Mouse (Mus musculus): ENCODE measurements around the gene Ascl3. TPM values are rescaled to one million over a fixed set of nuclear protein-coding genes. Genes with fewer than 3 reads are reported as not detected.

Ascl3 gene
- polyA plus RNA-seq, 1 experiment from 2014 or later, result 0.60 TPM

Other genes starting within 250 kb of the Ascl3 start
- 0.03 and 0.13 TPM in 2 replicates for gene Trim66, start 223.6 kb downstream of the Ascl3 start, polyA plus RNA-seq (2015; fragmentation: Nextera tagmentation; extraction: Ambion mirVana)
- 126 and 134 TPM in 2 replicates for gene Rpl27a, start 212.6 kb downstream of the Ascl3 start, polyA plus RNA-seq (2015; fragmentation: Nextera tagmentation; extraction: Ambion mirVana)
- 72.2 and 77.5 TPM in 2 replicates for gene St5, start 28.1 kb downstream of the Ascl3 start, polyA plus RNA-seq (2015; fragmentation: Nextera tagmentation; extraction: Ambion mirVana)
- gene Akip1, start 28.0 kb downstream of the Ascl3 start, polyA plus RNA-seq (2015; fragmentation: Nextera tagmentation; extraction: Ambion mirVana), result 44.0 and 45.7 TPM in 2 replicates
- 8.9 and 10.1 TPM in 2 replicates for gene BC051019, start 7.9 kb downstream of the Ascl3 start, polyA plus RNA-seq (2015; fragmentation: Nextera tagmentation; extraction: Ambion mirVana)
- gene Tmem9b, start 21.1 kb upstream of the Ascl3 start, polyA plus RNA-seq (2015; fragmentation: Nextera tagmentation; extraction: Ambion mirVana), result 66.8 and 71.4 TPM in 2 replicates
- 0.34 and 0.55 TPM in 2 replicates for gene Nrip3, start 50.3 kb upstream of the Ascl3 start, polyA plus RNA-seq (2015; fragmentation: Nextera tagmentation; extraction: Ambion mirVana)
- gene Scube2, start 134.0 kb upstream of the Ascl3 start, polyA plus RNA-seq (2015; fragmentation: Nextera tagmentation; extraction: Ambion mirVana), result 4.1 and 4.6 TPM in 2 replicates
- 32.5 and 32.9 TPM in 2 replicates for gene Dennd5a, start 228.7 kb upstream of the Ascl3 start, polyA plus RNA-seq (2015; fragmentation: Nextera tagmentation; extraction: Ambion mirVana)